Mouse (Mus musculus) monocyte, adult 5-6 weeks (primary cell): Measurements from ENCODE around the gene Gm20441. TPM values are rescaled to one million over a fixed set of nuclear protein-coding genes. Genes with fewer than 3 reads are reported as not detected.

Source experiments
- ATAC-seq: fragments of 153-309, 156-312 bp; replicated peaks from 2 replicates; pipeline ENCODE4 v1.8.0; 2017; ENCODE audit warnings: mild to moderate bottlenecking; ENCODE audit not compliant: low TSS enrichment, insufficient number of reproducible peaks, severe bottlenecking, poor library complexity, low FRiP score
- total RNA-seq: library from RNA; stranded (forward); fragments of 200-1000, 200-491, 200-594 nt; gene quantifications from 3 replicates; pipeline ENCODE4 v1.2.3, GENCODE M21; 2017

The Gm20441 gene
- total RNA-seq: not detected in 3 replicates

GRCm38 (mm10) chr10:75780769-75781578 is at the start of gene Gm20441, which contains the start of gene Gstt3:
Gene Gm20441 (minus strand): TSS chr10:75780954.
Gene Gstt3 (minus strand): TSS chr10:75781414.
- ATAC-seq: peak; percentile 62

- ATAC-seq: no peak
Measured at GRCm38 (mm10) chr10:75830275-75830670, 49.5 kb upstream of the Gm20441 start.

GRCm38 (mm10) chr10:75829529-75830274 is 48.9 kb upstream of the Gm20441 start:
- no peak for ATAC-seq

- ATAC-seq: no peak
Measured at GRCm38 (mm10) chr10:75828500-75828931, 47.8 kb upstream of the Gm20441 start.

GRCm38 (mm10) chr10:75827668-75828360 is 47.1 kb upstream of the Gm20441 start:
- ATAC-seq: no peak

GRCm38 (mm10) chr10:75824530-75824929 is 43.8 kb upstream of the Gm20441 start:
- ATAC-seq: no peak

- ATAC-seq: no peak
Measured at GRCm38 (mm10) chr10:75823782-75824181, 43.0 kb upstream of the Gm20441 start.

GRCm38 (mm10) chr10:75822443-75822842 is 41.7 kb upstream of the Gm20441 start, which contains the start of gene Gstt4:
Gene Gstt4 (minus strand): TSS chr10:75822543.
- no peak for ATAC-seq

GRCm38 (mm10) chr10:75819882-75820281 is 39.1 kb upstream of the Gm20441 start:
- ATAC-seq: no peak

- no peak for ATAC-seq
Measured at GRCm38 (mm10) chr10:75818641-75819040, 37.9 kb upstream of the Gm20441 start.

GRCm38 (mm10) chr10:75804217-75804616 is 23.5 kb upstream of the Gm20441 start:
- no peak for ATAC-seq

GRCm38 (mm10) chr10:75798176-75798696 is 17.5 kb upstream of the Gm20441 start, which contains the start of gene Gstt1:
Gene Gstt1 (minus strand): TSS chr10:75798584.
- ATAC-seq: peak; percentile 33; the same call in 1 of the 2 replicates

GRCm38 (mm10) chr10:75797619-75798175 is 16.9 kb upstream of the Gm20441 start:
- peak; percentile 57; the same call in 1 of the 2 replicates for ATAC-seq

- no peak for ATAC-seq
Measured at GRCm38 (mm10) chr10:75796731-75797516, 16.2 kb upstream of the Gm20441 start.

GRCm38 (mm10) chr10:75794880-75795279 is 14.1 kb upstream of the Gm20441 start:
- ATAC-seq: no peak

GRCm38 (mm10) chr10:75790773-75791172 is 10.0 kb upstream of the Gm20441 start:
- no peak for ATAC-seq

GRCm38 (mm10) chr10:75789841-75790240 is 9.1 kb upstream of the Gm20441 start:
- no peak for ATAC-seq
